Mouse (Mus musculus): ENCODE data around the gene Herc1. TPM values are rescaled to one million over a fixed set of nuclear protein-coding genes. Genes with fewer than 3 reads are reported as not detected.
"Not testable (repeated sequence)": the region's sequence is repeated elsewhere in the genome, so short reads cannot be mapped to it uniquely, and the experiment has no call there.

The Herc1 gene
- polyA plus RNA-seq, 1 experiment from 2014 or later = 49.6 TPM

- H3K4me3 ChIP-seq (replicated peaks) = no peak overlapping the region
- no peak overlapping the region for H3K9ac ChIP-seq (replicated peaks)
- H3K4me2 ChIP-seq (replicated peaks) = no peak overlapping the region
- WGBS = 90% methylated on average over 4 of the region's 4 CpGs
- H3K9me3 ChIP-seq = no peaks in the 10 kb centered on the region
- H3K27me3 ChIP-seq = no peaks in the 10 kb centered on the region
- H3K27ac ChIP-seq = no peak overlapping the region
- no peak for ATAC-seq
- peaks cover 7% of the 10 kb centered on the region; the same call in 1 of the 2 replicates for H3K4me1 ChIP-seq (replicated peaks)
- no peaks in the 10 kb centered on the region for H3K36me3 ChIP-seq
Observed at GRCm38 (mm10) chr9:66359135-66359534, 8.9 kb downstream of the Herc1 start.

- 85% methylated on average over 14 of the region's 14 CpGs for WGBS
- H3K27me3 ChIP-seq = no peaks in the 10 kb centered on the region
Observed at GRCm38 (mm10) chr9:66360143-66360690, 10.0 kb downstream of the Herc1 start.

GRCm38 (mm10) chr9:66368890-66369433, 18.7 kb downstream of the Herc1 start:
- Histone ChIP-seq H3K27ac (no peak overlapping the region), H3K4me1 (replicated peaks) (peaks cover 10% of the 10 kb centered on the region), H3K4me2 (replicated peaks) (no peak overlapping the region), H3K36me3 (peaks cover 18% of the 10 kb centered on the region), H3K9me3 (no peaks in the 10 kb centered on the region), H3K9ac (replicated peaks) (no peak overlapping the region), H3K27me3 (no peaks in the 10 kb centered on the region), H3K4me3 (replicated peaks) (no peak overlapping the region)
- 68% methylated on average over 4 of the region's 4 CpGs for WGBS
- no peak for ATAC-seq

More at GRCm38 (mm10) chr9:66360143-66360690, 10.0 kb downstream of the Herc1 start:
- H3K4me1 ChIP-seq (replicated peaks) = peaks cover 5% of the 10 kb centered on the region; the same call in 1 of the 2 replicates
- H3K9ac ChIP-seq (replicated peaks) = no peak overlapping the region
- H3K4me2 ChIP-seq (replicated peaks) = no peak overlapping the region
- no peaks in the 10 kb centered on the region for H3K9me3 ChIP-seq
- no peak overlapping the region for H3K27ac ChIP-seq
- ATAC-seq = no peak
- no peaks in the 10 kb centered on the region for H3K36me3 ChIP-seq
- no peak overlapping the region for H3K4me3 ChIP-seq (replicated peaks)

GRCm38 (mm10) chr9:66370334-66370733, 20.1 kb downstream of the Herc1 start:
- no peak for ATAC-seq

GRCm38 (mm10) chr9:66370847-66371246, 20.6 kb downstream of the Herc1 start:
- H3K4me1 ChIP-seq (replicated peaks) = peaks cover 10% of the 10 kb centered on the region
- H3K27ac ChIP-seq = no peak overlapping the region
- H3K9ac ChIP-seq (replicated peaks) = no peak overlapping the region
- no peaks in the 10 kb centered on the region for H3K27me3 ChIP-seq
- peaks cover 18% of the 10 kb centered on the region for H3K36me3 ChIP-seq
- H3K4me2 ChIP-seq (replicated peaks) = no peak overlapping the region
- ATAC-seq = no peak
- WGBS = 79% methylated on average over 3 of the region's 3 CpGs
- H3K4me3 ChIP-seq (replicated peaks) = no peak overlapping the region
- H3K9me3 ChIP-seq = no peaks in the 10 kb centered on the region

More at GRCm38 (mm10) chr9:66370334-66370733, 20.1 kb downstream of the Herc1 start:
- Histone ChIP-seq H3K9ac (replicated peaks) (no peak overlapping the region), H3K4me1 (replicated peaks) (peaks cover 10% of the 10 kb centered on the region), H3K36me3 (peaks cover 18% of the 10 kb centered on the region), H3K4me2 (replicated peaks) (no peak overlapping the region), H3K27ac (no peak overlapping the region), H3K9me3 (no peaks in the 10 kb centered on the region), H3K4me3 (replicated peaks) (no peak overlapping the region), H3K27me3 (no peaks in the 10 kb centered on the region)
- WGBS = 77% methylated on average over 3 of the region's 3 CpGs

GRCm38 (mm10) chr9:66373432-66373831, 23.2 kb downstream of the Herc1 start:
- Histone ChIP-seq H3K4me1 (replicated peaks) (peaks cover 6% of the 10 kb centered on the region), H3K9ac (replicated peaks) (no peak overlapping the region), H3K4me3 (replicated peaks) (no peak overlapping the region), H3K4me2 (replicated peaks) (no peak overlapping the region), H3K27ac (no peak overlapping the region), H3K27me3 (no peaks in the 10 kb centered on the region), H3K9me3 (no peaks in the 10 kb centered on the region), H3K36me3 (peaks cover 25% of the 10 kb centered on the region)
- 94% methylated on average over 3 of the region's 3 CpGs for WGBS
- ATAC-seq = no peak

- no peaks in the 10 kb centered on the region for H3K27me3 ChIP-seq
- H3K4me1 ChIP-seq (replicated peaks) = no peaks in the 10 kb centered on the region
- H3K9me3 ChIP-seq = no peaks in the 10 kb centered on the region
- H3K4me3 ChIP-seq (replicated peaks) = no peak overlapping the region
- peaks cover 25% of the 10 kb centered on the region for H3K36me3 ChIP-seq
- H3K4me2 ChIP-seq (replicated peaks) = no peak overlapping the region
- ATAC-seq = no peak
- no peak overlapping the region for H3K9ac ChIP-seq (replicated peaks)
- no peak overlapping the region for H3K27ac ChIP-seq
Observed at GRCm38 (mm10) chr9:66374495-66375478, 24.5 kb downstream of the Herc1 start.

GRCm38 (mm10) chr9:66383417-66383816, 33.2 kb downstream of the Herc1 start:
- H3K36me3 ChIP-seq = peaks cover 17% of the 10 kb centered on the region
- no peak overlapping the region for H3K4me3 ChIP-seq (replicated peaks)
- H3K4me2 ChIP-seq (replicated peaks) = no peak overlapping the region
- ATAC-seq = no peak
- H3K9ac ChIP-seq (replicated peaks) = no peak overlapping the region
- H3K27me3 ChIP-seq = no peaks in the 10 kb centered on the region
- H3K27ac ChIP-seq = no peak overlapping the region
- H3K4me1 ChIP-seq (replicated peaks) = no peaks in the 10 kb centered on the region
- no peaks in the 10 kb centered on the region for H3K9me3 ChIP-seq
- 93% methylated on average over 3 of the region's 3 CpGs for WGBS

- H3K36me3 ChIP-seq = peaks cover 38% of the 10 kb centered on the region
- not testable (repeated sequence) for ATAC-seq; H3K4me3 ChIP-seq (replicated peaks); H3K4me1 ChIP-seq (replicated peaks); H3K9me3 ChIP-seq; H3K4me2 ChIP-seq (replicated peaks); H3K27ac ChIP-seq; H3K9ac ChIP-seq (replicated peaks); H3K27me3 ChIP-seq
- WGBS = 93% methylated on average over 2 of the region's 2 CpGs
Observed at GRCm38 (mm10) chr9:66390338-66390737, 40.1 kb downstream of the Herc1 start.

GRCm38 (mm10) chr9:66393304-66393703, 43.1 kb downstream of the Herc1 start:
- no peak overlapping the region for H3K9ac ChIP-seq (replicated peaks)
- H3K27ac ChIP-seq = no peak overlapping the region
- no peak overlapping the region for H3K4me3 ChIP-seq (replicated peaks)
- H3K4me2 ChIP-seq (replicated peaks) = no peak overlapping the region
- 91% methylated on average over 5 of the region's 5 CpGs for WGBS
- no peaks in the 10 kb centered on the region for H3K9me3 ChIP-seq
- no peak for ATAC-seq
- no peaks in the 10 kb centered on the region for H3K4me1 ChIP-seq (replicated peaks)
- no peaks in the 10 kb centered on the region for H3K27me3 ChIP-seq
- H3K36me3 ChIP-seq = peaks cover 33% of the 10 kb centered on the region

GRCm38 (mm10) chr9:66423492-66423891, 73.2 kb downstream of the Herc1 start:
- no peaks in the 10 kb centered on the region for H3K4me1 ChIP-seq (replicated peaks)

GRCm38 (mm10) chr9:66440007-66440406, 89.8 kb downstream of the Herc1 start:
- Histone ChIP-seq H3K9me3 (no peaks in the 10 kb centered on the region), H3K4me3 (replicated peaks) (no peak overlapping the region), H3K27me3 (no peaks in the 10 kb centered on the region), H3K36me3 (peaks cover 45% of the 10 kb centered on the region), H3K27ac (no peak overlapping the region), H3K9ac (replicated peaks) (no peak overlapping the region), H3K4me2 (replicated peaks) (no peak overlapping the region), H3K4me1 (replicated peaks) (no peaks in the 10 kb centered on the region)
- 95% methylated on average over 8 of the region's 8 CpGs for WGBS
- no peak for ATAC-seq

More at GRCm38 (mm10) chr9:66423492-66423891, 73.2 kb downstream of the Herc1 start:
- Histone ChIP-seq H3K9ac (replicated peaks) (no peak overlapping the region), H3K27ac (no peak overlapping the region), H3K4me3 (replicated peaks) (no peak overlapping the region), H3K27me3 (no peaks in the 10 kb centered on the region), H3K4me2 (replicated peaks) (no peak overlapping the region), H3K36me3 (peaks cover 8% of the 10 kb centered on the region), H3K9me3 (no peaks in the 10 kb centered on the region)
- no peak for ATAC-seq
